Mouse (Mus musculus) retina, postnatal 1 day (tissue): ENCODE data around the gene Trim65.
A peak's percentile ranks its signal among the peaks of the same experiment; 100 is the strongest.
"Not testable (repeated sequence)": the region's sequence is repeated elsewhere in the genome, so short reads cannot be mapped to it uniquely, and the experiment has no call there.

ENCODE experiments used
- DNase-seq: peaks from one replicate; pipeline ENCODE4 v3.0.0-alpha.2; 2012

Trim65 gene

DNA sequence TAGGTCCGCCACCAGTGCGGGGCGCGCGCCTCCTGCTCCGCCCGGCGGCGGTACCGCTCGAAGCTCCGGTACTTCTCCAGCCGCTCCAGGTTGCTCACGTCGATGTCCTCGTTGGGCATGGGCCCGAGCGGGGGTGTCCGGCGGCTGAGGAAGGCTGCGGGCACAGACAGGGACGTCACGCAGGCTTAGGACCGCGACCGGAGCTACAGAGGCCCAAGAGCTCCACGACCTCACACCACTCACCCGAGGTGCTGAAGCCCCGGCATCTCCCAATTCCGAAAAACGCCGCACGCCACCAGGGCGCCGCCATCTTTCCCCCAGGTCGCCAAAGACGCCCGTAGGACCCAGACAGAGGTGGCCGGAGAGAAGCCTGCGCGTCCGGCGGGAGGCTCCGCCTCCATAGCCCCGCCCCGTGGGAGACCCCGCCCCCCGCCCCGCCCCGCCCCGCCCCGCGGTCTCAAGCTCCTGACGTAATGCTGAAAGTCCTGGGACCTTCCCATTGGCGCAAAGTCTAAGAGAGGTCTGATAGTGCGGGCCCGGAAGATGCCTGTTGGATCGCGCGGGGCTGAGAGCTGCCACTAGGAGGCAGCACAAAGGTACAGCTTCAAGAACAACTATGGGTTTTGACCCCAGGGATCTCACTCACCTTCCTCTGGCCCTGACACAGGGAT lies 7.7 kb upstream of the Trim65 start, which contains the start of gene Mrpl38:
Mrpl38 (minus strand) TSS at position 401 of the 671 bp plus-strand sequence.
- DNase-seq = peak; percentile 98

DNA sequence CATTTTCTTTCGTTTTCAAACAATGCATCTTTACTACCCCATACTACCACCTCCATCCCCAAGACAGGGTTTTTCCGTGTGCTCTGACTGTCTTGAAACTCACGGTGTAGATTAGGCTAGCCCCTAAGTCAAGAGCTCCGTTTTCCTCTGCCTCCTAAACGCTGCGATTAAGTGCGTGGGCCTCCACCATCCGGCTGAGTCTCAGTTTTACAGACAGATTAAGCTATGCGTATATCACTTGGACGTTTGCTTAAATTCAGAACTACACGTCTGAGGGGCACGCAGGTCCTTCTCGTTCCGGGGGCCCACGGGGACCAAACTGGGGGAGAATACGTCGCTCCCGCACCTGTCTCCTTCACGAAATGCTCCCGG lies 7.2 kb upstream of the Trim65 start:
- DNase-seq = no peak

DNA sequence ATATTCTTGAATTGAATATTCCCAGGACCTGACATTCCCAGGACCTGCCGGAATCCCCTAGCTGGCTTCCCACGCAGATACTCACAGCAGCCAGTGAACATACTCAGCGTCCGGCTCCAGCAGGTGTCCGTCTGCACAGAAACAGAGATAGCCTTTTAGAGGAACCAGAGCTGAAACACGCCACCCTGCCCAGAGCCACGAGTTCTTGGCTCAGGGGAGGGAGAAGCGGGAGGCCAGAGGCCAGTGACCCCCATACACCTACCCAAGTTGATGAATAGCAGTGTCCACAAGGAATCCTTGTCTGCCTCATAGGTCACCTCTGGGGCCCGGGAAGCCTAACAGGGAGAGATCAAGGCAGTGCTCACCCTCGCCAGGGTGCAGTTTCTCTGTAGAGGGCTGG lies 3.2 kb upstream of the Trim65 start:
- no peak for DNase-seq

DNA sequence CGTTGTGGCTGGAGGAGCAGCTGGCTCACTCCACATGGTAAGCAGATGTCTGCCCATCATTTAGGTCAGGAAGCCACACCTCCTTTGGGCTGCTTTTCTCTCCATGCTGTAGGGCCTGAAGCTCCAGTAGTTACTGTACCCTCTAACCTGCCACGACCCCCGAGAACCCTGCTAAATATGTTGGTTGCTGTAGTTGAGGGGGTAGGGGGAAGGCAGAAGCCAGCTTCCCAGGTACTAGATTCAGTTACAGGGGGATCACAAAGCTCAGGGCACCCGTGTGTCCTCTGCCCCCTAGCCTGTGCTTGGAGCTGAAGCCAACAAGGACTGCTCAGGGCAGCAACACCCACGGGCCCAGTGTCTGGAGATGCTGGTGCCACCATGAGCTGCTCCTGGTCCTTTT lies 2.6 kb upstream of the Trim65 start:
- DNase-seq = peak; percentile 38

DNA sequence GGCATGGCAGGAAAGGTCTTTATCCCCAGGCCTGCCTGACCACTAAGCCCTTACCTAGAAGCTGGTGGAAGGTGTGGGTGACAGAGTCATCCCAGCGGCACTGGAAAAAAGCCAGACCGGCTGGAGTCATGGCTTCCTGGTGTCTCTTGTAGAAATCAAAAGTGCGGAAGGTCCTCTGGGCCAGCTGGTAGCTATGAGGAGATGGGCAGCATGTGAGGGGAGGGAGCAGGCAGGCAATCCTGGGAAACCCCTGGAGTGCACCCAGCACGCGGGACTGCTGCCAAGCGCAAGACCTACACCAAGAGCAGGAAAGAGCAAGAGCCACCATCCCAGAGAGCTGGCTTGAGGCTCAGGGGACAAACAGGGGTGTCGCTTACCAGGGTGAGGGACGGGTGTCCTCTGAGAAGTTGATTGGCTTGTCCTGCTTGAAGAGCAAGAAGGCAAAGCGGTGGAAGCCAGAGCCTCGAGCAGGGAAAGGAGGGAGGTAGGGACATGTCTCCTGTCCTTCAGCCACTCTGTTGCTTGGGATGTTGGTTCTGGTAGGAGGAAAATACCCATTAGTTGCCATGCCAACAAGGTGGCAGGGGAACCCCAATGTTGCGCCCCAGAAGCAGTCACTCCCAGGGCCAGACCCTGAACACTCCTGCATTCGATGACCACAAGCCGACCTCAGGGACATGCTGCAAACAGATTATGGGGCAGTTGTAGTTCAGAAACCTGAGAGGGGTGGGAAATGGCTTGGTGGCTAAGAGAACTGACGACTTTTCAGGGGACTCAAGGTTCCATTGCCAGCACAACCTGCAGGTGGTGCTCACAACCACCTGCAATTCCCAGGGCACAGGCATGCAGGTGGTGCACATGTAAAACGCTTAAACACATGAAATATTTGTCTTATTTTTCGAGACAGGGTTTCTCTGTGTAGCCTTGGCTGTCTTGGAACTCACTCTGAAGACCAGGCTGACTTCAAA lies 1.7 kb upstream of the Trim65 start:
- no peak for DNase-seq

DNA sequence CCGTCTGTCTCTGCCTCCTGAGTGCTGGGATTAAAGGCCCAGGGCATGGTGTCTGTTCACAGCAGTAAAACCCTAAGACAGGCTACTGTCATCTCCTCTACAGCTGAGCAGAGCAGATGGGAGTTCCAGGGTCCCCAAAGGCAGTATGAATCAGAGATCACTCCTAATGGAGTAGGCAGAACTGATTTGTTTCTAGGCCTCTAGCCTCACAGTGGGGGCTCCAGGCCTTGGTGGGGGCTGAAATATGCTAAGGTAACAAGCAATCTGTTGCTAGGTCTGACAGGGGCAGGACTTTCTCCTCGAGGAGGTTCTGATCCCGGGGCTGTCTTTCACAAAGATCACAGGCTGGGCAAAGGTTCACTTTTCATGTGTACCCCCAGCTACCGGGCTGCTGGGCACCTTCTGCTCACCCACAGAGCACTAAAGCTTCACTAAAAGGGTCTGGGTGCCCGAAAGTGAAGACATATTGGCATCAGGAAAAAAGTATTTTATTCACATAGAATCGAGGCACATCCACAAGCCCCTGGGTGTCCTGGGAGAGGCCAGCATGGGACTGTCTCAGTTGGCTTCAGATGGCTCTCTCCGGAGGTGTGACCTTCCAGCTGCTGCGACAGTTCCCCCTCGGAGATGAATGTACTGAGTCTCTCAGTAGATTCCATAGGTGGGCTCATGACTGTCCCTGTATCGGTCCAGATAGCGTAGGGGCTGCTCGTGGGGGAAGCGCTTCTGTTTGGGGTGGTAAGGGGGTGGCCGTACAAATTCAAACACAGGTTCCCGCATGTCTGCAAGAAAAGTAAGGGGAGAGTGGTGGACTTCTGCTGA lies 632 bp upstream of the Trim65 start:
- peak; percentile 24 for DNase-seq

DNA sequence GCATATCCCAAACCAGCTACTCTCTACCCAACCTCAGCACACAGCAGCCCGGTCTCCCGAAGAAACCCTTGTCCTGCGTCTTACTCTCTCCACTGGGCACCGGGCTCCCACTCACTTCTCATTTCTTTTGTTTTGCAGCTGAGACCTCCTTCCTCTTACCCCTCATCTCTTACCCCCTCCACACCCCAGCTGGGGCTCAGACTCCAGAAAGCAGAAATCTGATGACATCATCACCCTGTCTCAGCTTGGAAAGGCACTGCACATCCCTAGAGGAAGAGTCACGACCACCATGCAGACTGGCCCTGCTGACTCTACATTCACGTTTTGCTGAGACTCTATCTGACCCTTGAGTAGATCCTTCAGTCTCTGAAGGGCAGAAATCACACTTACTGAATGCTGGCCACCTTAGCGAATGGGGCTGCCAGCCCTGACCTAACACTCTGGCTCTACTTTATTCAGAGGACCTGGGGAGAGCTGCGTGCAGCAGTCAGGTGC lies 888 bp downstream of the Trim65 start:
- no peak for DNase-seq

DNA sequence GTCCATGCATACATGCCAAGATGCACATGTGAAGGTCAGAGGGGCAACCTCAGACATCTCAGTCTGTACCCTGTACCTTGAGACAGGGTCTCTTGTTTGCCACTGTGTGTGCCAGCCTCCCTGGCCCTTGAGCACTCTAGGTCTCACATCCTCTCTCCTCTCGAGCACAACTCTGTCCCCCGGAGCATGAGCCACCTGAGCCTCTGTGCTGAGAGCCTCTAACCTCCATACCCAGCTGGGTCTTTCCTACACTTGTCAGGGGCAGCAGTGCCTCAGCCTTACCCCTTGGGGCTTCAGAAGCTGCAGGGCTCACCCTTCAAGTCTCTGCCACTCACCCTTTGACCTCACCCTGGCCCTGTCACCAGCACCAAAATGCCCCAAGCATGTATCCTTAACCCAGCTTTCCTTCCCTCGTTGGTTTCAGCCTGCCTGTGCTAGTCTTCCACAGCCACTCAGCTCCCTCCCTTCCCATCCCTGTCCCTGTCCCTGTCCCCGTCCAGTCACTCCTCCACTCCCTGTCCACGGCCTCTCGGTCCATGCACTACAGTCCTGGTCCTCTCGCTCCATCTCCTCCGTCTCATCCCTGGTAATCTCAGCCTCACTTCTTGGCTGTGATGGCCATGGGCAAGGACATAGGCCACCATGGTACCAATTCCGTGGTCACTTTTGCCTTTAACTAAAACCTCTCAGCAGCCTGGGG lies 1.7 kb downstream of the Trim65 start:
- DNase-seq = no peak

DNA sequence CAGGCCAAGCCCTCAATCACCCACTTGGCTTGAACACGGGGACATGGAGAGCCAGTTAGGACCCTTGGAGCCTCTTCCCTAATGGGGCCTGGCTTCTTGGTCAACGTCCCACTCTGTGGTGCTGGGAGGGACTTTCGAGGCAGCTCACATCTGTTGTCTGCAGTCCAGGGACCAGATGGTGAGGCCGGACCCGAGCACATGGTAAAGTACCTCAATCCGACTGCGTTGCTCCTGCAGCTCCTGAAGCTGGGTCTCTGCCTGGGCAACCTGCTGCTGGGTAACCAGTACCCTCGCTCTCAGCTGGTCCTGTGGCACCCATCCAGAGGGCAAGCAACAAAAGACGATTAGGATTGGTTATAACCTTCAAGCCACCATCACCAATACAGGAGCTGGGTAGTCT lies 2.9 kb downstream of the Trim65 start:
- DNase-seq = peak; percentile 53

DNA sequence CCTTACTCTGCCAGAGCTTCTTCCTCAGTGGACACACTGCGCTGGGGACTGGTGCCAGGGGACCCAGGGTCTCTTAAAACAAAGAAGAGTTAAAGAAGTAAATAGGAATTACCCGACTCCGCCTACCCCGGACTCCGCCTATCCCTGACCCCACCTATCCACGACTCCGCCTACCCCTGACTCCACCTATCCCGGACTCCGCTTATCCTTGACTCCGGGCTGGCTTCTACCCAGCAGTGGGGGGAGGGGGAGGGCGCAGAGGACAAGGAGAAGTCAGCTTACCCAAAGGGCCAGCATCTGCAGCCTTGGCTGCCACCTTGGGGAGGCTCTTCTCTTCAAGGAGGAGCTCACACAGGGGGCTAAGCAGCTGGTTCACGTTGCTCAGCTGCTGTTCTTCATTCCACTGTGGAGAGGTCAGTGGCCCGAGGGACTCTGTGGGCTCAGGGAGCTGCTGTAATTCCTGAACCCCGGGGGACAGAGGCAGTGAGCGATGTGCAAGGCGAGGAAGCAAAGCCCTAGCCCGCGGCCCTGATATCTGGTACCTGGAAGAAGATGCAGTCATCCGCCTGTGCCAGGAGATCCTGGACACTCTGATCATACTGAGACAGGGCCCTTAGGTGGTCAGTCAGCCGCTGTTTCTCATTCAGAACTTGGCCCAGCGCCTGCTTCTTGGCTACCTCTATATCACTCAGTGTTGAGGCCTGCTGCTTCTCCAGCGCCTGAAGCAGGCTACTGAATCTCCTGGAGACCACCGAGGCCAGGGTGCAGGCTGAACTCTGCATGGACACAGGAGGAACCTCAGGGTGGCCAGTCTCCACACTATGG lies 3.6 kb downstream of the Trim65 start, which contains the start of gene Trim47:
Trim47 (minus strand) TSS at position 55 of the 825 bp plus-strand sequence.
- peak; percentile 78 for DNase-seq

DNA sequence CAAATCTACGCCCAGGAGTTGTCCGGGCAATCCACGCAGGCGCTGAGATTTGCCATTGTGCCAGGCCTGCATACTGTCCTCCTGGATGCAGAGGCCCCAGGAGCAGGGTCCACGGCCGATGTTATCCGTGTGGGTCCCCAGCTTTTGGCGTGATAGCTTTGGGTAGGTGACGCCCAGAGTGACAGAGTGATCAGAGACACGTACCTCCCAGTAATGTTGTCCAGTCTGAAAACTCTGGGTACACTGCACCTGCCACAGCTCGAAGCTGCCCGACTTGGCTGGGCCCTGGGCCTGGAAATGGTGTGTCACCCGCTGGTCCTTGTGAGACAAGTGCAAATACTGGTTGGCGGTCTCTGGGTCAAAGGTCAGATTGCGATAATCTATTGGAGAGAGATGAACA lies 4.7 kb downstream of the Trim65 start:
- no peak for DNase-seq

DNA sequence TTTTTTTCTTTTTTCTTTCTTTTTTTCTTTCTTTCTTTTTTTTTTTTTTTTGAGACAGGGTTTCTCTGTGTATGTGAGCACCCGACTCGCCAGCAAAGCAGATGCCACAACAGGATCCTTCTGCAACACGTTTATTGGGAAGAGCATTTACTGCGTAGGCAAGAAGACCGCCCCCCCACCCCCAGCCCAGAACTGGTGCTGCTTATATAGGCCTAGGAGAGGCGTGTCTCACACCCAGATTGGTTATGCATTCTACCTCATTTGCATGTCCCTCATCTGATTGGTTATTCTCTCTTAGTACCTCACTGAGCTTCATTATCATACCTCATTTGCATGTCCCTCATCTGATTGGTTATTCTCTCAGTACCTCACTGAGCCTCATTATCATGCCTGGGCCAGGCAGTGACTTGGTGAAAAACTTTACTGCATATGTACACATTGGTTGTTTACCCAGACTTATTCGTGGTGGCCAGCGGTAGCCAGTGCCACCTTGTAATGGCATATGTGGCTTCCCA lies 9.1 kb downstream of the Trim65 start:
- not testable (repeated sequence) for DNase-seq

DNA sequence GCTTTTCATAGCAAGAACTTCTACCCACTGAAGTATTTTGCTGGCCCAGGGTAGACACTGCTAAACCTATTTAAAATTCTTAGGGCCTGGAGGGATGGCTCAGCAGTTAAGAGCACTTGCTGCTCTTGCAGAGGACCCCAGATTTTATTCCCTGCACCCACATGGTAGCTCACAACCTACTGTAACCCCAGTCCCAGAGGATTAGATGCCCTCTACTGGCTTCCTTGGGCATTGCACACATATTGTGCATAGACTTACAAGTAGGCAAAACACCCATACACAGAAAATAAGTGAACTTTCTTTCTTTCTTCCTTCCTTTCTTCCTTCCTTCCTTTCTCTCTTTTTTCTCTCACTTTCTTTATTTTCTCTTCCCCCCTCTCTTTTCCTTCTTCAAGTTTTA lies 13.1 kb downstream of the Trim65 start:
- peak; percentile 35 for DNase-seq

DNA sequence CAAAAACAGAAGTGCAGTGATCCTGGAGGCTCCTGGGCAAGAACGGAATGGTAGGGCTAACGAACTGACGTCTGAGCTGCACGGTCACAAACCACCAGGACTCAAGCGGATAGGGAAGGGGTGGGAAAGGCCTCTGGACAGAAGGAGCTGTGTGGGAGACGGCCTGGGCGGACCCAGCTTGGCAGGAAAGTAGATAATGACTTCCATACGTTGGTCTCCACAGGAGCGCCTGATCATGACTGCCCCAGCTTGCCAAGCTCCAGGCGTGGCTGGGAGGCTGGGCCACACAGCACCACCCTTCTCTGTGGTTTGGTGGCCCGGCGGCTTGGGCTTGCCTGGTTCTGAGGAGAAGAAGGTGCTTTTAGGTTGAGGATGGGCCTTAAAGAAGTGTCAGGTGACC lies 13.7 kb downstream of the Trim65 start:
- DNase-seq = no peak

DNA sequence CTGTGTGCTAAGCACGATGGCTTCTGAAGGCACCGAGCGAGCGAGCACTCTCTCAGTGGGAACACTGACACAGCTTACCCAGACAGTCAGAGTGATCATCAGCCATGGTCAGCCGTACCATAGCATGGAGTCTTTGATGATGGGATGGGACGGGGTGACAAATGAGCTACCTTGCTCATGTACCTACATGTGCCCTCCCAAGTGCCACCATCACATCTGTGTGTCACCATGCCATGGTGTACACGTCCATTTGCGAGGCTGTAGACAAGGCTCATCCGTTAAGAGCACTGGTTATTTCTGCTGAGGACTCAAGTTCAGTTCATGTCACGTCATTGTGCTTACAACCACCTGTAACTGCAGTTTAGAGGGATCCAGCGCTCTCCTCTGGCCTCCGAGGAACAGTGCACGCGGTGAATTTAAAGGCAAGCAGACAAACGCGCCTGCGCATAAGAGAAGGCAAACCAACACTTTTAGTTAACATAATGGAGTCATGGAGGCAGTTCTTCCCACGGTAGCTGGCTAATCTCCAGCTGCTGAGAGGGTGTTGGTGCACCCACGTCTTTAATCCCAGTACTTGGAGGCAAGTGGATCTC lies 19.2 kb downstream of the Trim65 start:
- no peak for DNase-seq

DNA sequence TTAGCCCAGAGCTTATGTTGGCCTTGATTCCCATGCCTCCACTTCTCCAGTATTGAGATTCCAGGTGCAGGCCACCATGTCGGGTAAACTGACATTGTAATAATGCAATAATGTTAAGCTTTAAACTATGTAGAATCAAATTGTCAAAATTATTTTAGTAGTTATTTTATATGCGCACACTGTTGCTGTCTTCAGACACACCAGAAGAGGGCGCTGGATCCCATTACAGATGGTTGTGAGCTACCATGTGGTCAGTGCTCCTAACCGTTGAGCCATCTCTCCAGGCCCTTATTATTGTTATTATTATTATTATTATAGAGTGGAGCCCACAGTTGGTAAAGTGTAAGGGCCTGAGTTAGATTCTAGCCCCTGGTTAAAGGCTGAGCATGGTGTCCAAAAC lies 19.9 kb downstream of the Trim65 start:
- no peak for DNase-seq

DNA sequence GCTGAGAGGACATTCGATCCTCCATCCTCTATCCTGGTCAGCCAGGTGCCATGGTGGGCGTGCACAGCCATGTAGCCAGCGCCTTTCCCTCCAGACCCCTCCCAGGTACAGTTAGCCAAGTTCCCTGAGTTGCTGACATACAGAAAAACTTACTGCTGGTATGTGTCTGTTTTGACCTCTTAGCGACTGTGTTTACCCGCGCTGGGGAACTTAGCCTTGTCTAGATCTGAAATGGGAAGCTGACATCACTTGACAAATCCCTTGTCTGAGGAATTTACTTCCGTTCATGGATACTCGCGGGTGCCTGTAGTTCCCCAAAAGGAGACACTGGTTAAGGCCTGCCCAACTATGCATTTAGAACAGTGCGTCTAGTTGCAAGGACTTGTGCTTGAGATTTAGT lies 20.4 kb downstream of the Trim65 start:
- no peak for DNase-seq

DNA sequence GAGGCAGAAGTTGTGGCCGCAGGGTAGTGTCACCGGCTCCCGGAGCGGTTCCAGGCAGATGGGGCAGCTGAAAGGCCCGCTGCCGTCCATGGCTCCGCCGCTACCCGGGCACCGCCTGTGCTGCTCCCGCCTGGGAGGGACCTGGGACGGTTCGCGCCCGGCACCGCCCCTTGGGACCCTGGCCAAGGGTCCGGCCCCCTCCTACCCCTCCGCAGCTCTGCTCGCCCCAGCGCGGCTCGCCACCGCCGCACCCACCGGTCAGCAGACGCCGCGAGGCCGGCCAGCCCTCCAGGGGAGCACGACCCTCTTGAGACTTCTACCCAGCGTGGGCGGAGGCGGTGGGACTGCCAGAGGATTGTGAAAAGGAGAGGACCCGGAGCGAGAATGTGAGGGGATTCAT lies 20.8 kb downstream of the Trim65 start:
- DNase-seq = peak; percentile 34

DNA sequence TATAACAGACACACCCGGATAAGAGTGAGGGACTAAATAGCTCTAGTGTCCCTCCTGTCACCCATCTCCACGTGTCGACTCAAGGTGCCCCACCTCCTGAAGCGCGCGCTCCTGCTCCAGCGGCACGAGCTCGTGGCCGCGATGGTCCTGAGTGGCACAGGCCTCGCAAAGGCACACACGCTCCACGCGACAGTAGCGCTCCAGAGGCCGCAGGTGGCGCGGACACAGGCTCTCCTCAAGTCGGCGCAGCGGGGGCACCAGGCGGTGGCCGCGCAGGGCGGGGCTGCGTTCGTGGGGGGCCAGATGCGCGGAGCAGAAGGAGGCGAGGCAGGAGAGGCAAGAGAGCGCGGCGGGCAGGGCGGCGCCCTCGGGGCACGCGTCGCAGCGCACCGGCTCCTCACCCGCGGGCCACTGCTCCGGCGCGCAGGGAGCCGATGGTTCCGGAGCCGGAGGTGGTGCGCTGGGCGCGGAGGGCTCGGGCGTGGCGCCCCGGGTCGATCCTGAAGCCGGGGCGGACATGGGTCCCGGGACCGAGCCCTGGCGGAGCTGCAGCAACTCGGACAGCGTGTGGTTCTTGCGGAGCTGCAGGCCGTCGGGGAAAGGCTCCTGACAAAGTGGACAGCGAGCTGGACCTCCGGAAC lies 21.4 kb downstream of the Trim65 start:
- peak; percentile 59 for DNase-seq

DNA sequence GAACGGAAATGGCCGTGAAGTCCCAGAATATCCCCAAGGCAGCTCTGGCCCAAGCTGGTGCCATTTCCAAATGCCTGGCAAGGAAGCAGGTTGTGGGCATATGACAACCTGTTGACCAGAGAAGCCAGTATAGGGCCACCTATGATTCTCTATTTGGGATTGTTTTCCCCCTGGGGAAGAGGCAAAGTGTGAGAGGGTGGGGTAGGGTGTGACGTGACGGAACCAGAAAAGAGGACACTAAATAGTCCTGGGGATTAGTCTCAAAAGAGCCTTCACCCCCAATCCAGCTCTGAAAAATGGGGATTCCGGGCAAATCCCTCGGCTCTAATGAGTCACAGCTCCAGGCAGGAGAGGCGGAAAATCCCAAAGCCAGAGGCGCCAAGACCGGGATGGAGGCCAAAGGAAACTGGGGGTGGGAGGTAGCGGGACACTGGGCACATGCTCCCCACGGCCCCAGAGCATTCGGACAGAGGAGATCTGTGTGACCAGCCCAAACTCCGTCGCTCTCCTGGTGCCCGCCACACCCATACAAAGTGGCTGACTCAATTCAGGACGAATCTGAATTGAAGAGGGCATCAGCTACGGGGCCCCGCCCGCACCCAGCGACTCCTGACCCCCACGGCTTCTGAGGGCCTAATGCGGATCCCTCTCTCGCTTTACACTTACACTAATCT lies 22.3 kb downstream of the Trim65 start:
- DNase-seq = peak; percentile 39
